Mouse (Mus musculus) stomach, postnatal 0 days (tissue): ENCODE data around the gene Zer1.

Experiments
- CTCF ChIP-seq: IDR thresholded peaks from 2 replicates; pipeline ENCODE4 v1.5.1; 2016; ENCODE audit warnings: antibody characterized with exemption, low read depth, mild to moderate bottlenecking, moderate library complexity
- EP300 ChIP-seq: optimal IDR thresholded peaks from 2 replicates; pipeline ENCODE3; 2016; ENCODE audit warnings: antibody characterized with exemption

DNA sequence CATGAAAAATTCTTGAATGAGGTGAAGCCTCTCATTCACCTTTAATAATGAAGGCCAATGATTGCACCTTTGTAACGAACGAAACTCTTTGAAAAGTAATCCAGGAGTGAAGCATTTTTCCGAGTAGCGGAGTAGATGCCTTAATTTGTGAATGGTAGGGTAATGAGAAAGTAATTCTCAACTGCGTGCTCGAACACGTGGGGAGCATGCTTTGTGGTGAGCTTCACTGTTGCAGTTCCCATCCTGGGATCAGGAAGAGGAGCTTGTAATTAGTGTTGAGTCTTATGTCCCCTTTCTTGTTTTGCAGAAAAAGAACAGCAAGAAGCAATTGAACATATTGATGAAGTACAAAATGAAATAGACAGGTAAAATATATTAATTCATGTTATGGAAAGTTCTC lies 56.4 kb downstream of the Zer1 start:
- TF ChIP-seq EP300 (no peak), CTCF (no peak)
